Mouse (Mus musculus) hindbrain, embryonic 14.5 days (tissue): ENCODE data around the gene Irs3. TPM values are rescaled to one million over a fixed set of nuclear protein-coding genes. Genes with fewer than 3 reads are reported as not detected.

Source experiments
- ATAC-seq: fragments of 200-750 bp; cut with Nextera tagmentation; 2 replicates; pipeline ENCODE4 v1.8.0; 2017; ENCODE audit warnings: moderate number of reproducible peaks, mild to moderate bottlenecking, moderate TSS enrichment, moderate library complexity; ENCODE audit not compliant: low FRiP score
- DNase-seq: peaks from one replicate; pipeline ENCODE4 v3.0.0-alpha.2; 2015; ENCODE audit warnings: low spot score
- H3K27ac ChIP-seq: fragments of 300-500 bp; sonication (generic); 2 replicates; pipeline ENCODE4 v1.5.1; 2014; ENCODE audit warnings: mild to moderate bottlenecking, moderate library complexity
- H3K27me3 ChIP-seq: fragments of 300-500 bp; sonication (generic); 2 replicates; pipeline ENCODE4 v1.6.1; 2014; ENCODE audit warnings: mild to moderate bottlenecking, low read length, mixed read lengths; ENCODE audit not compliant: control insufficient read depth, insufficient read depth
- H3K36me3 ChIP-seq: fragments of 300-500 bp; sonication (generic); replicated peaks from 2 replicates; pipeline ENCODE4 v1.6.1; 2014; ENCODE audit not compliant: control insufficient read depth, insufficient read depth
- H3K4me1 ChIP-seq: fragments of 300-500 bp; sonication (generic); replicated peaks from 2 replicates; pipeline ENCODE4 v1.6.1; 2014; ENCODE audit warnings: antibody characterized with exemption, low read length, mixed read lengths; ENCODE audit not compliant: control insufficient read depth, insufficient read depth
- H3K4me2 ChIP-seq: fragments of 300-500 bp; sonication (generic); replicated peaks from 2 replicates; pipeline ENCODE4 v1.6.1; 2014; ENCODE audit warnings: mild to moderate bottlenecking, moderate library complexity
- H3K4me3 ChIP-seq: fragments of 300-500 bp; sonication (generic); replicated peaks from 2 replicates; pipeline ENCODE4 v1.5.1; 2014; ENCODE audit warnings: mild to moderate bottlenecking, low read length
- H3K9ac ChIP-seq: fragments of 300-500 bp; sonication (generic); 2 replicates; pipeline ENCODE4 v1.6.1; 2014
- H3K9me3 ChIP-seq: fragments of 300-500 bp; sonication (generic); 2 replicates; pipeline ENCODE4 v1.6.1; 2016; ENCODE audit warnings: low read length; ENCODE audit not compliant: control insufficient read depth
- WGBS: fragments of 180-500 bp; shearing (Covaris S2); extraction: QIAGEN DNeasy Blood & Tissue Kit; methylation state at CpG from one replicate; pipeline ENCODE4 v1.1.7; 2014; 5-methylcytosine and 5-hydroxymethylcytosine counted together
- polyA plus RNA-seq: library from polyadenylated mRNA; unstranded; fragments of >200 nt; fragmentation: Nextera tagmentation; extraction: Ambion mirVana; gene quantifications from 2 replicates; pipeline ENCODE4 v1.2.1, GENCODE M21; 2014

The Irs3 gene
- polyA plus RNA-seq: 0.15 TPM in 1 of 2 replicates, not detected in the other

DNA sequence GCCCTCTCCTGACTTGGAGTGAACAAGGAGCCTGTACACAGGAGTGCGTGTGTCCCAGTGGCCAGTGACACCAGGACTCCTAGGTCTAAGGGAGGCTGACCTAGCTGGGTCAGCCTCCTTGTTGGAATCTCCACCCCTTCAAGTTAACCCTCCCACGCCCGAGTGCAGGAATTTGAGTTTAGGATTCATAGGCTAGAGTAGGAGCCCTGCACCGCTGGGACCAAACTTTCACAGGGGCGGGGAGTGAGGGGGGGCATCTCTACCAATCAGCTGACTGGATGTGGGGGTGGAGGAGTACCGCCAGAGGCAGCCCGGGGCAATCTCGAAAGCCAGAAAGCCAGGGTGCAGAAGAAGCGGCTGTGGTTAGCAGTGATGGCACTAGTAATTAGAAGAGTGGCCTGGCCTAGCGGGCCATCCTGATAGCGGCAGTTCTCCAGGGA is at the start of gene Irs3:
Irs3 (minus strand) TSS at position 63 of the 440 bp plus-strand sequence.
- DNase-seq (no peak), ATAC-seq (no peak)
- Histone ChIP-seq H3K27me3 (peaks cover 37% of the 10 kb centered on the region), H3K9me3 (no peaks in the 10 kb centered on the region), H3K9ac (no peak within 1 kb of the TSS), H3K4me3 (peak within 1 kb of the TSS; percentile 15), H3K36me3 (peaks cover 19% of the 10 kb centered on the region), H3K4me2 (peak within 1 kb of the TSS; percentile 43), H3K27ac (no peak within 1 kb of the TSS), H3K4me1 (peaks cover 6% of the 10 kb centered on the region; the same call in 1 of the 2 replicates)
- 20% methylated on average over 11 of the region's 11 CpGs for WGBS

DNA sequence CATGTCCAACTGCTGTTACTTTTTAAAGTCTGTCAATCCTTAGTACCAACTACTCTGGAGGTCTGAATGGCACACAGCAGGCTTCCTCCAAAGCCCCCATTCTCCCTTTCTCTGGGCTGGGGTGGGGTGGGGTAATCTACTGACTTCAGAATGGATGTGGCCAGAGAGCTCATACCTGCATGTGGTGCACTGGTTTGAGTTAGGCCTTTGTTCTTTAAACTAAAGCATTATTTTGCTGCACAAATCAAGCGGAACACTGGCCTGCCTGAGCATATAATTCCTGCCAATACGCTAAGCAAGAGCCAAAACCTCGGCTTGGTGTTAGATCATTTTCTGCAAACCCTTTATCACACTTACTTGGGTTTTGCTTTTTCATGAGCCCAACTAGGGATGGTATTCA is 49.3 kb upstream of the Irs3 start:
- no peaks in the 10 kb centered on the region for H3K4me1 ChIP-seq
- H3K9ac ChIP-seq: no peak overlapping the region
- no peaks in the 10 kb centered on the region for H3K27me3 ChIP-seq
- DNase-seq (no peak), ATAC-seq (no peak)
- no peak overlapping the region for H3K4me3 ChIP-seq
- WGBS: 45% methylated on average over 3 of the region's 3 CpGs
- no peaks in the 10 kb centered on the region for H3K36me3 ChIP-seq
- no peak overlapping the region for H3K27ac ChIP-seq
- H3K9me3 ChIP-seq: no peaks in the 10 kb centered on the region
- H3K4me2 ChIP-seq: no peak overlapping the region

DNA sequence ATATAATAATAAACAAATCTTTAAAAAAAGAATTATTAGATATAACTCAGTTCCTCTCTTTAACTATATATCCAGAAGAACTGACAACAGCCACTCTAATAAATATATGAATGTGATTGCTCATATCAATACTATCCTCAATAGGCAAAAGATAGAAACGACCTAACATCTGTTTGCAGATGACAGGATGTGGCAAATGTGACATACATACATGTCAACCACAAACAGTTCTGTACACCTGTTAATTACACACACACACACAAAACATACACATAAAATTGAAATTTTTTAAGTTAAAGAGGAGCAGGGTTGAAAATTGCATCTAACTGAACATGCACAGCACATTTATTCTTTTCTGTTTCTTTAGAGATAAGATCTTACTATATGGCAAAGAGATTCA is 46.4 kb upstream of the Irs3 start:
- H3K27me3 ChIP-seq: no peaks in the 10 kb centered on the region
- no peaks in the 10 kb centered on the region for H3K4me1 ChIP-seq
- no peaks in the 10 kb centered on the region for H3K9me3 ChIP-seq
- DNase-seq (no peak), ATAC-seq (no peak)
- H3K4me3 ChIP-seq: no peak overlapping the region
- 77% methylated on average over 1 of the region's 1 CpGs for WGBS
- H3K4me2 ChIP-seq: no peak overlapping the region
- H3K27ac ChIP-seq: no peak overlapping the region
- H3K36me3 ChIP-seq: no peaks in the 10 kb centered on the region
- no peak overlapping the region for H3K9ac ChIP-seq

DNA sequence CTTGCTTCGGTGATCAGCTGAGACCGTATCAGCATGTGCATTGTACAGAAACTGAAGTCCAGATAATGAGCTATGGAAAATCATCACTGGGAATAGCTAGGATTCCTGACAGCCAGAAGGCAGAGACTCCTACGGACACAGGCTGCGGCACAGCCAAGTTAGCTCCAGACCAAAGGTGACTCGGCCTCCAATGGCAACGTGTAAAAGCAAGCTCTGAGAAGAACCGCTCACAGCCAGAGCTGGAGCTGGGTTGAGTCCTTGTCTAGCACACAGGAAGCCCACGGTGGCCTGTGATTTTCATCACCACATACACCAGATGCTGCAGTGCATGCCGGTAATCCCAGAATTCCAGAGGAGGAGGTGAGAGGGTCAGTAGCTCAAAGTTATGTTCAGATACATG is 45.0 kb upstream of the Irs3 start:
- Histone ChIP-seq H3K27ac (no peak overlapping the region), H3K4me2 (no peak overlapping the region), H3K27me3 (no peaks in the 10 kb centered on the region), H3K36me3 (no peaks in the 10 kb centered on the region), H3K4me3 (no peak overlapping the region), H3K4me1 (no peaks in the 10 kb centered on the region), H3K9me3 (no peaks in the 10 kb centered on the region), H3K9ac (no peak overlapping the region)
- no peak for DNase-seq
- ATAC-seq: no peak
- 68% methylated on average over 9 of the region's 9 CpGs for WGBS

DNA sequence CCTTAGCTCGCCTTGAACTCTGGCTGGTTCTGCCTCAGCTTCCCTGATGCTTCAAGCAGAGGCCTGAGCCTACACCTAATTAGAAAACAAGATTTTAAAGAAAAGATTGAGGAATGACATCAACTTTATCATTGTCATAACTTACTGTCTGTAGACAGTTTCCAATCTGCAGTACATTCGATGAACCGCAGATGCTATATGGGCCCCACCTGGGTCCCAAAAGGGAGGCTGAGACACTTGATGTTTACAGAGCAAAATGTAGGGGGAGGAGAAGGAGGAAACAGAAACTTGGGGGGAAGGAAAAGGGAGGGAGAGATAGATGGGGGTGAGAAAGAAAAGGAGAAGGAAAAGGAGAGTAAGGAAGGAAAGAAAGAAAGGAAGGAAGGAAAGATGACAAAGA is 44.5 kb upstream of the Irs3 start:
- no peaks in the 10 kb centered on the region for H3K27me3 ChIP-seq
- 90% methylated on average over 3 of the region's 3 CpGs for WGBS

DNA sequence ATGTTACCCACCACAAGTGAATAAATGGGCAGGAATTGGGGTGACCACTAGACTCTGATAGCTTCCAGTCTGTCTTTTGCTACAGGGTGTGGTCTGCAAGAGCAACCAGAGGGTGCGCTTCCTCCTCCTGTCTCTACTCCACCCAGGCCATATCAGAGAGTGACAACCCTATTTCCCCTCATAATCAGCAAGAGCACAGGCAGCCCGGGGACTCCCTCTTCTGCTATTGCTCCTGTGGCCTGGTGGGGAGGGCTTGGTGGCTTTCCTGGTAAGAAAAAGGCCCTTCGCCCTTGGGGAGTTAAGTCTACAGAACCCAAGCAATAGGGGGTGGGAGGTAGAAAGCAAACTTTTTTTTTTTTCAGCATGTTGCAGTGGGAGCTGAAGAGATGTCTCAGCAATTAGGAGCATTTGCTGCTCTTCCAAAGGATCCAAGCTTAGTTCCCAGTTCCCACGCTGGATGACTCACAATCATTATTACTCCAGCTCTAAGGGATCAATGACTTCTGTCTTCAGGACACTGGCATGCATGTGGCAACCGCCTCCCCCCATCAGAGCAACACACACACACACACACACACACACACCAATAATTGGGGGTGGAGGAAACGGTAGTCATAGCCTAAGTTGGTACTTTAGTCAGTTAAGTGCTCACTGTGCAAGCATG is 40.7 kb upstream of the Irs3 start:
- WGBS: 87% methylated on average over 6 of the region's 6 CpGs

More for the DNA sequence above, 44.5 kb upstream of the Irs3 start:
- Histone ChIP-seq H3K4me3 (no peak overlapping the region), H3K4me2 (no peak overlapping the region), H3K4me1 (no peaks in the 10 kb centered on the region), H3K9ac (no peak overlapping the region), H3K36me3 (no peaks in the 10 kb centered on the region), H3K27ac (no peak overlapping the region), H3K9me3 (no peaks in the 10 kb centered on the region)
- ATAC-seq (no peak), DNase-seq (no peak)

DNA sequence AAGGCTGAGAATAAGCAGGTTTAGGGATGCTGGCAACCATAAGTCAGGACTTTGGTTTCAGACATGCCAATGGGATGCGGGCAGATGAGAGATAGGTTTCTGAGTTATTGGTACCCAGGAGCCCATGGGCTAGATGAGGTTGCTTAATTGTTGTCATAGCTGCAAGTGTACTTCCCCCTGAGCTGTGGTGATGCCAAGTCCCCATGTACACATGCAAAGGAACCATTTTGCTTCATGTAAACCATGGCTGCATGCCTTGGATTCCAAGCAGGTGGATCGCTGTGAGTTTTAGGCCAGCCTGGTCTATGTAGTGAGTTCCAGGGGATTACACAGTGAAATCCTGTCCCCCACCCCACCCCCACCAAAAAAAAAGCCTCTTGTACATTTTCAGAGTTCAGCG is 40.1 kb upstream of the Irs3 start:
- Histone ChIP-seq H3K36me3 (no peaks in the 10 kb centered on the region), H3K27me3 (no peaks in the 10 kb centered on the region), H3K4me1 (peaks cover 17% of the 10 kb centered on the region), H3K27ac (no peak overlapping the region), H3K9me3 (no peaks in the 10 kb centered on the region), H3K4me2 (no peak overlapping the region), H3K4me3 (no peak overlapping the region), H3K9ac (no peak overlapping the region)
- ATAC-seq (no peak), DNase-seq (no peak)
- 99% methylated on average over 3 of the region's 3 CpGs for WGBS

More for the DNA sequence above, 40.7 kb upstream of the Irs3 start:
- Histone ChIP-seq H3K4me2 (no peak overlapping the region), H3K27ac (no peak overlapping the region), H3K9ac (no peak overlapping the region), H3K36me3 (no peaks in the 10 kb centered on the region), H3K9me3 (no peaks in the 10 kb centered on the region), H3K27me3 (no peaks in the 10 kb centered on the region), H3K4me1 (peaks cover 17% of the 10 kb centered on the region), H3K4me3 (no peak overlapping the region)
- ATAC-seq (no peak), DNase-seq (no peak)

DNA sequence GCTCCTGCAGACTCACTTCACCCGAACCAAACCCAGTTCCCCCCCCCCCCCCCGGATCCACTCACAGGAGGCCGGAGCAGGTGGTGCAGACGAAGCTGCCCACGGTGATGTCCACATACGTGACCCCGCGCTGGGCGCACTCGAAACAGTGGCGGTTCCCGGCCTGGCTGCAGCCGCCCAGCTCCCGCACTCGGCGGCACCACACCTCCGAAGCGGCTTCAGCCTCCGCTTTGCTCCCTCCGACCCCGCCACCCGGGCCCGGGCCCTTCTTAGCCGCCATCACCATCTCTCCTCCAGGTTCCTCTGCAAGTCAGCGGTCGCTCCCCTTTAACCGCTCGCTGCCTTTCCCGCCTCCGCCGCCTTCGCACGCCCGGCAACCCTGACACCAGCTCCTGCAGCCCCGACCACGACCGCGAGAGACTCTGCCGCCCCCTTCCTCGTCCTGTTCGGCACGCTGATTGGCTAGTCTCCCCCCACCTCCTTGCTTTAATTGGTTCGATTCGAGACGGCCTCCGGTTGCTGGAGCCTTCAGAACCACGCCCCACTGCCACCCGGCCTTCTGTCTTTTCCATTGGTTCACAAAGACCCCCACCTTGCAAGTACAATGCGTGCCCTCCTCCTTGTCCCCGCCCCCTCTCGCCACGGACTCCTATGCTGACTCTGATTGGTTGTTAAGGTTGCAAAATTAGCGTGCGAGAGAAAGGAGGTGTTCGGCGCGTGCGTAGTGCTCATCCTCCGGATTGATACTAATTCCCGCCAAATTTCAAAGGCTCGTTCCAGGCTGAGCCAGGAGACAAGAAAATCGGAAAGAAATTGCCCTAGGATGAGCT is 39.0 kb upstream of the Irs3 start, which contains the start of gene Agfg2:
Agfg2 (minus strand) TSS at position 433 of the 830 bp plus-strand sequence.
- H3K36me3 ChIP-seq: no peaks in the 10 kb centered on the region

More for the DNA sequence above, 39.0 kb upstream of the Irs3 start, which contains the start of gene Agfg2:
- peak within 1 kb of the TSS; percentile 81; the same call in 1 of the 2 replicates for H3K27ac ChIP-seq
- no peaks in the 10 kb centered on the region for H3K9me3 ChIP-seq
- DNase-seq: peak; percentile 97
- H3K27me3 ChIP-seq: no peaks in the 10 kb centered on the region
- peak within 1 kb of the TSS; percentile 70 for H3K4me3 ChIP-seq
- peak within 1 kb of the TSS; percentile 75 for H3K9ac ChIP-seq
- H3K4me1 ChIP-seq: peaks cover 17% of the 10 kb centered on the region
- ATAC-seq: peak; percentile 99
- H3K4me2 ChIP-seq: peak within 1 kb of the TSS; percentile 81
- under 1% methylated on average over 62 of the region's 62 CpGs for WGBS
